Mouse (Mus musculus): ENCODE data around the gene Adgrf4.

Adgrf4 gene

GRCm38 (mm10) chr17:42692136-42692535, at the start of gene Adgrf4:
Gene Adgrf4, minus strand, starts transcription at chr17:42692284.
- no peak for DNase-seq (ENCODE audit: low spot score)

GRCm38 (mm10) chr17:42741801-42742217, 49.7 kb upstream of the Adgrf4 start, which contains the start of gene Adgrf2:
Gene Adgrf2, minus strand, starts transcription at chr17:42742179.
- no peak for DNase-seq (ENCODE audit: low spot score)

- DNase-seq (ENCODE audit: low spot score) = no peak
Observed at GRCm38 (mm10) chr17:42738794-42739193, 46.7 kb upstream of the Adgrf4 start.

GRCm38 (mm10) chr17:42717161-42717560, 25.1 kb upstream of the Adgrf4 start:
- DNase-seq (ENCODE audit: low spot score) = peak; percentile 8

GRCm38 (mm10) chr17:42714991-42715390, 22.9 kb upstream of the Adgrf4 start:
- DNase-seq (ENCODE audit: low spot score) = no peak

GRCm38 (mm10) chr17:42710717-42711116, 18.6 kb upstream of the Adgrf4 start:
- DNase-seq (ENCODE audit: low spot score) = no peak

GRCm38 (mm10) chr17:42705611-42706010, 13.5 kb upstream of the Adgrf4 start:
- no peak for DNase-seq (ENCODE audit: low spot score)

GRCm38 (mm10) chr17:42702198-42702597, 10.1 kb upstream of the Adgrf4 start:
- DNase-seq (ENCODE audit: low spot score) = no peak

- no peak for DNase-seq (ENCODE audit: low spot score)
Observed at GRCm38 (mm10) chr17:42694730-42695129, 2.6 kb upstream of the Adgrf4 start.

- no peak for DNase-seq (ENCODE audit: low spot score)
Observed at GRCm38 (mm10) chr17:42690531-42690930, 1.6 kb downstream of the Adgrf4 start.

GRCm38 (mm10) chr17:42658634-42659422, 33.3 kb downstream of the Adgrf4 start:
- DNase-seq (ENCODE audit: low spot score) = peak; percentile 22

GRCm38 (mm10) chr17:42643416-42643815, 48.7 kb downstream of the Adgrf4 start:
- DNase-seq (ENCODE audit: low spot score) = no peak

GRCm38 (mm10) chr17:42630206-42630605, 61.9 kb downstream of the Adgrf4 start:
- DNase-seq (ENCODE audit: low spot score) = no peak

- DNase-seq (ENCODE audit: low spot score) = peak; percentile 42
Observed at GRCm38 (mm10) chr17:42613043-42613737, 78.9 kb downstream of the Adgrf4 start.

GRCm38 (mm10) chr17:42611295-42611694, 80.8 kb downstream of the Adgrf4 start, which contains the start of gene Opn5:
Gene Opn5, minus strand, starts transcription at chr17:42611395.
- DNase-seq (ENCODE audit: low spot score) = no peak

GRCm38 (mm10) chr17:42608270-42608669, 83.8 kb downstream of the Adgrf4 start:
- DNase-seq (ENCODE audit: low spot score) = no peak
